Mouse (Mus musculus) liver, embryonic 13.5 days (tissue): Measurements from ENCODE around the gene Fam110a. TPM values are rescaled to one million over a fixed set of nuclear protein-coding genes. Genes with fewer than 3 reads are reported as not detected.

ENCODE experiments used
- ATAC-seq: fragments of 200-750 bp; cut with Nextera tagmentation; 2 replicates; pipeline ENCODE4 v1.8.0; 2017; ENCODE audit warnings: low read depth, mild to moderate bottlenecking, moderate number of reproducible peaks, moderate library complexity
- DNase-seq: peaks from one replicate; pipeline ENCODE4 v3.0.0; 2022
- H3K27ac ChIP-seq: fragments of 300-500 bp; sonication (generic); 2 replicates; pipeline ENCODE4 v1.5.1; 2015; ENCODE audit warnings: moderate library complexity, mild to moderate bottlenecking, inconsistent platforms
- H3K27me3 ChIP-seq: fragments of 300-500 bp; sonication (generic); 2 replicates; pipeline ENCODE4 v1.6.1; 2015; ENCODE audit warnings: mild to moderate bottlenecking, inconsistent platforms
- H3K36me3 ChIP-seq: fragments of 300-500 bp; sonication (generic); 2 replicates; pipeline ENCODE4 v1.6.1; 2015; ENCODE audit warnings: mild to moderate bottlenecking, inconsistent platforms
- H3K4me1 ChIP-seq: fragments of 300-500 bp; sonication (generic); replicated peaks from 2 replicates; pipeline ENCODE4 v1.6.1; 2015; ENCODE audit warnings: inconsistent platforms
- H3K4me2 ChIP-seq: fragments of 300-500 bp; sonication (generic); 2 replicates; pipeline ENCODE4 v1.6.1; 2015; ENCODE audit warnings: inconsistent platforms, mild to moderate bottlenecking, moderate library complexity
- H3K4me3 ChIP-seq: fragments of 300-500 bp; sonication (generic); replicated peaks from 2 replicates; pipeline ENCODE4 v1.5.1; 2015; ENCODE audit warnings: mild to moderate bottlenecking, inconsistent platforms
- H3K9ac ChIP-seq: fragments of 300-500 bp; sonication (generic); 2 replicates; pipeline ENCODE4 v1.6.1; 2015; ENCODE audit warnings: mild to moderate bottlenecking, inconsistent platforms
- H3K9me3 ChIP-seq: fragments of 300-500 bp; sonication (generic); replicated peaks from 2 replicates; pipeline ENCODE4 v1.6.1; 2016; ENCODE audit warnings: inconsistent platforms
- WGBS: fragments of 180-500 bp; shearing (Covaris S2); methylation state at CpG from one replicate; pipeline ENCODE4 v1.1.7; 2015; ENCODE audit not compliant: insufficient replicate concordance; 5-methylcytosine and 5-hydroxymethylcytosine counted together
- polyA plus RNA-seq: library from polyadenylated mRNA; unstranded; fragments of >200 nt; fragmentation: Nextera tagmentation; extraction: Ambion mirVana; gene quantifications from 2 replicates; pipeline ENCODE4 v1.2.1, GENCODE M21; 2015

Fam110a gene
- polyA plus RNA-seq, 1 experiment from 2014 or later: 11.2 TPM

DNA sequence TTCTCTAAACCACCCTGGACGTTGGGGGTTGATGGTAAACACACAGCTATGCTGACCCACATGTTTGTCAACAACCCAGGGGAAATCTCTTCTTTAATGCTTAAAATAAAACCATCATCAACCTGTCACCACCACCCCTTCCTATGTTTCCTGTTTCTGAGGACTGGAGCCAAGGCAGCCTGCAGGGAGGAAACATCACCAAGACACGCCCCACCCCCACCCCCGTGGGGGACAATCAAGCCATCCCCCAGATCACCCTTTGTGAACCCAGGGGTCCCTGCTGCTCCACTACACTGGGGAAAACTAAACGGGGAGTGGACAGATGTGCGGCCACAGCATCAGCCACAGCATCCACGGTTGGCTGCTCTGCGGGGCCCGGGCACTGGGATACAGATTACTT, 11.6 kb downstream of the Fam110a start:
- WGBS: 68% methylated on average over 8 of the region's 8 CpGs
- H3K4me1 ChIP-seq: peaks cover 65% of the 10 kb centered on the region
- H3K9me3 ChIP-seq: no peaks in the 10 kb centered on the region
- H3K9ac ChIP-seq: no peak overlapping the region
- H3K4me2 ChIP-seq: no peak overlapping the region
- DNase-seq (no peak), ATAC-seq (no peak)
- no peak overlapping the region for H3K4me3 ChIP-seq
- H3K27me3 ChIP-seq: peaks cover 18% of the 10 kb centered on the region
- no peak overlapping the region for H3K27ac ChIP-seq
- peaks cover 27% of the 10 kb centered on the region for H3K36me3 ChIP-seq

DNA sequence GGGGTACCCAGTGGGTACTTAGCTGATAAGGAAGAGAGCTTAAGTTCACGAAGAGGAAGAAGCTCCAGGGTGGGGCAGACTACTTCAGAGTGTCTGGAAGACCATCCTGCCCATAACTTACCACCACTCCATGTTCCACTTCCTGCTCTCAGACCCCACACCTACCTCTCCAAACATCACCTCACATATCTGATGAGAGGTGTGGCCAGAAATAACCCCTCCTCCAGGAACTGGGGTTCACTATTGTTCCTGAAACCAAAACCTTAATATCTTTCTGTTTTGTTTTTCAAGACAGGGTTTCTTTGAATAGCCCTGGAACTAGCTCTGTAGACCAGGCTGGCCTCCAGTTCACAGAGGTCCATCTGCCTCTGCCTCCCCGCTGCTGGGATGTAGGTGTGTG, 12.2 kb downstream of the Fam110a start:
- H3K4me1 ChIP-seq: peaks cover 63% of the 10 kb centered on the region
- DNase-seq: no peak
- no peak overlapping the region for H3K27ac ChIP-seq
- H3K4me3 ChIP-seq: no peak overlapping the region
- H3K27me3 ChIP-seq: peaks cover 12% of the 10 kb centered on the region
- H3K9ac ChIP-seq: no peak overlapping the region
- no peak overlapping the region for H3K4me2 ChIP-seq
- no peaks in the 10 kb centered on the region for H3K9me3 ChIP-seq
- H3K36me3 ChIP-seq: peaks cover 27% of the 10 kb centered on the region
- 47% methylated on average over 2 of the region's 2 CpGs for WGBS
- ATAC-seq: no peak

DNA sequence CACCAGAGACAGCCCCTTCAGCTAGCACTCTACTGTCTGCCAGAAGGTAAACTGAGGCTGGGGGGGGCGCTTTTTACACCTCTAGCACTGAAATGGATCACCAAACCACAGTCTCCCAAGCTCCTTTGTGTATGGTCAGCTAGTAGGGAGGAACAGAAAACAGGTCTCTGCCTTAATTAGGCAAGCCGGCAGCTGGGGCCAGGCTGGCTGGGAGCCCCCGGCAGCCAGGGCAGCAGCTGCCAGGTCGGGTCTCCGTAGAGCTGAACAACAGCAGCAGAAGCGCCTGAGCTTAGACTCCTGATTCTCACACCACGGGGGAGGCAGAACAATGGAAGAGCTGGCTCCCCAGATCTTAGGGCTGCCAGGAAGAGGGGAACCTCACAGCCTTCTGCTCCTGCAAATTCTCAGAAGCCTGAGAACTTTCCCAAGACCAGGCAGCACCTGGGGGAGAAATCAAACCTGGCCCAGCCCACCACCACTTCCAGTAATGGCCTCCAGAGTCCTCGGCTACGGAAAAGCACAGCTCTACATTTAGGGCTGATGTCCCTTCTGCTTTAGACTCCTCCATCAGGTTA, 12.8 kb downstream of the Fam110a start:
- DNase-seq (no peak), ATAC-seq (no peak)
- H3K27me3 ChIP-seq: peaks cover 6% of the 10 kb centered on the region; the same call in 1 of the 2 replicates
- H3K4me1 ChIP-seq: peaks cover 61% of the 10 kb centered on the region
- H3K4me2 ChIP-seq: no peak overlapping the region
- no peaks in the 10 kb centered on the region for H3K9me3 ChIP-seq
- H3K27ac ChIP-seq: no peak overlapping the region; the same call in 1 of the 2 replicates
- H3K36me3 ChIP-seq: peaks cover 27% of the 10 kb centered on the region
- 55% methylated on average over 9 of the region's 9 CpGs for WGBS
- H3K4me3 ChIP-seq: no peak overlapping the region
- H3K9ac ChIP-seq: no peak overlapping the region

DNA sequence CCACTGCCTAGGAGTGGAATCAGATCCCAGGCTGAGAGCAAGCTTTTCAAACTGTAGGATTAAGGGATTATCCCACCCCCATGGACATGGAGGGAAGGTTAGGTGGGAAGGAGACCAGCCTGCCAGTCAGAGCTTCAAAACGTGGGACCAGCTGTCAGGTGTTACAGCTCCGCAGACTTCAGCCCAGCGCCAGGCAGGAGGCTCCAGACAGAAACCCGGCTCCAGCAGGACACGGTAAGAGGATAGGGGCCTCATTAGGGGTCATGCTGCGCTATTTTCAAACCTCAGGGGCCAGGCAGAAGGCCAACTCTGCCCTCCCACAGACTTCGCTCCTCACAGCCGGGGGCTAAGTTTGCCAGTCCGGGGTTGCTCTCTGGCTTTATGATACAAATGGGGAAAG, 16.0 kb downstream of the Fam110a start:
- peaks cover 45% of the 10 kb centered on the region for H3K4me1 ChIP-seq
- WGBS: 30% methylated on average over 9 of the region's 9 CpGs
- H3K27ac ChIP-seq: no peak overlapping the region

DNA sequence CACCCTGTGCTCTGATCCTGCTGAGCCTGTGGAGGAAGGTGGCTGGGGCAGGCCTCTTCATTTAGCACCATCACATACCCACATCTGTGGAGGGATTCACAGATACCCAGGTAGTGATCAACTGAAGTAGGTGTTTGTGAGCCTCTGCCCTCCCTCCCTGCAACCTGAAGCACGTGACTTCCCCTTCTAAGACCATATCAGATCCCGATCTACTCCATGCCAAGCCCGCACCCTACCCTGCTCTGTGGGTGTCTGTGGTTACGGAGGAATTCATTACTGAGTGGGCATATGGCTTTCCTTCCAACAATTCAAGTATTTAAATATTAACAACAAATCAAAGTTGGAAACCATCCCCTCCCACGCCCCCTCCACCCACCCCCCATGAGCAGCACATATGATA, 16.7 kb downstream of the Fam110a start:
- Histone ChIP-seq H3K9me3 (no peaks in the 10 kb centered on the region), H3K4me1 (peaks cover 44% of the 10 kb centered on the region), H3K9ac (no peak overlapping the region), H3K4me2 (no peak overlapping the region), H3K27me3 (no peaks in the 10 kb centered on the region), H3K27ac (no peak overlapping the region), H3K4me3 (no peak overlapping the region), H3K36me3 (peaks cover 6% of the 10 kb centered on the region; the same call in 1 of the 2 replicates)
- DNase-seq (no peak), ATAC-seq (no peak)
- WGBS: 49% methylated on average over 5 of the region's 5 CpGs

More for the DNA sequence above, 16.0 kb downstream of the Fam110a start:
- Histone ChIP-seq H3K9ac (no peak overlapping the region), H3K4me3 (no peak overlapping the region), H3K9me3 (no peaks in the 10 kb centered on the region), H3K4me2 (no peak overlapping the region), H3K36me3 (peaks cover 12% of the 10 kb centered on the region), H3K27me3 (no peaks in the 10 kb centered on the region)
- ATAC-seq (no peak), DNase-seq (no peak)

DNA sequence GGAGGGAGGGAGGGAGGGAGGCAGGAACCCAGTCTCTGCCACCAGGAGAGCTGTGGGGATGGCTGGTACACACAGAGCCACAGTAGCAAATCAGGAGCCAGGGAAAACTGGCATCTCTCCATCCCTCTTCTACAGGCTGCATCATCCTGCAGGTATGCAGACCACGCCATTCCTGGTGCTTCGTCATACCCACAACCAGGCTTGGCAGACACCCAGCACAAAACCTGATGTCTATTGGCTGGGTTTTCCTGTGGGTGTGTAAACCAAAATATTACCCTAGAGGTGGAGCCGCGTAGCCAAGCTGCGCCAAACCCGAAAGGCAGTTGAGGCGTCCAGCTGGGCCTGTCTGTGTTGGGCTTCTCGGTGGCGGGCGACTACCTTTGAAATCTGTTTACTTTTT, 17.5 kb downstream of the Fam110a start:
- Histone ChIP-seq H3K36me3 (no peaks in the 10 kb centered on the region), H3K27me3 (no peaks in the 10 kb centered on the region), H3K9ac (no peak overlapping the region), H3K4me1 (peaks cover 36% of the 10 kb centered on the region), H3K27ac (no peak overlapping the region), H3K9me3 (no peaks in the 10 kb centered on the region), H3K4me2 (no peak overlapping the region), H3K4me3 (no peak overlapping the region)
- 70% methylated on average over 10 of the region's 10 CpGs for WGBS
- ATAC-seq (no peak), DNase-seq (no peak)

DNA sequence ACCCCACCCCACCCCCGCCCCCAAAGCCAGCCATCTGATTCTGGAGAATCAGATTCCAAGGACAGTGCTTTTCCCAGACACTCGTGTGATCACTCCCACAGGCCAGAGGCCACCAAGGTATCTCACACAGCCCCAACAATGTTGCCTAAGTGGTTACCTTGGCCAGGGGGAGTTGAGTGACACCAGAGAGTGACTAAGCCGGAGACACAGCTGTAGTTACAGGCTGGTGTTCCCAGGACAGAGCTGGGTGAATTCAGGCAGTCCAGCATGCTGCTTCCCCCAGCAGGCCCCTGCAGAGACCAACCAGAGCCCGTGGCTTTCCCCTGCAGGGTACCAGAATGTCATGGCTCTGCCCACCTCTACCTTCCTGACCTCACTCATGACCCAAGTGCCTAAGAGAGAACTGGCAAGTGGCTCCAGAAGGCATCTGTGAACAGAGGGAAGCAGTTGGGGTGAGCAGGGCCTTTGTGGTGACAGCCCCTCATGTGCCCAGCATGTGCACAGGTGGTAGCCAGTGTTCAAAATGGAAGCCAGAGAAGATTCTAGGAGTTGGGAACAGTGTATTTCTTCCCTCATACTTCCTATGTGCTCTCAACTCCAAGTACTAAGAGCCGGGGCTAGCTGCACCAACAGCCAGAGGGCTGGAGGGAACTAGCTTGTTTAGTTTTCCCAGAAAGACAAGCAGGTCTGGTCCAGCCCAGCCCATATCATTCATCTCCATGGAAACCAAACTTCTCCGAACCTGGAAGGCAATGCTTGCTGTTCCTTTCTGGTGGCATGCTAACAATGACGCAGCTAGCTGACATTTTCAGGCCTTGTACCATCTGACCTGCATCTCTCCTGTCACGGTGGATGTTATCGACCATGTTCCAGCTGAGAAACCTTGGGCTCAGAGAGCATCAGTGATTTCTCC, 18.5 kb downstream of the Fam110a start:
- Histone ChIP-seq H3K4me1 (peaks cover 33% of the 10 kb centered on the region), H3K27ac (no peak overlapping the region), H3K36me3 (no peaks in the 10 kb centered on the region), H3K9me3 (no peaks in the 10 kb centered on the region), H3K4me2 (no peak overlapping the region), H3K4me3 (no peak overlapping the region), H3K9ac (no peak overlapping the region), H3K27me3 (no peaks in the 10 kb centered on the region)
- no peak for ATAC-seq
- WGBS: 48% methylated on average over 9 of the region's 9 CpGs
- DNase-seq: no peak

DNA sequence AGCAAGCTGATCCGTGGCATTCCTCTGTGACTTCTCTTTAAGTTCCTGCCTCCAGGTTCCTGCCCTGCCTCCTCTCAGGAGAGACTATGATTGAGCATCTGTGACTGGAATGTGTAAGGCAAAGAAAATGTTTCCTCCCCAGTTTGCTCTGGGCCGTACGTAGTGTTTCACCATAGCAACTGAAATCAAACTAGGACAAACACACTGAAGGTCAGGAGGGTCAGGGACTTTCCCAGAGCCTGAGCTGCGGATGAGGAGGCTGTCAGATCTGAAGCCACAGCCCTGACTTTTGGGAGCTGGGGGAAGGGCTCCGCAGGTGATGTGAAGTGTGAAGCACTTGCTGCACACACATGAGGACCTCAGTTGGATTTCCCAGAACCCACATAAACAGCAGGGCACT, 20.7 kb downstream of the Fam110a start:
- Histone ChIP-seq H3K4me3 (no peak overlapping the region), H3K36me3 (no peaks in the 10 kb centered on the region), H3K9me3 (no peaks in the 10 kb centered on the region), H3K4me2 (no peak overlapping the region), H3K27ac (no peak overlapping the region), H3K27me3 (no peaks in the 10 kb centered on the region), H3K4me1 (peaks cover 31% of the 10 kb centered on the region), H3K9ac (no peak overlapping the region)
- ATAC-seq (peak; percentile 54), DNase-seq (no peak)
- WGBS: 48% methylated on average over 5 of the region's 5 CpGs

DNA sequence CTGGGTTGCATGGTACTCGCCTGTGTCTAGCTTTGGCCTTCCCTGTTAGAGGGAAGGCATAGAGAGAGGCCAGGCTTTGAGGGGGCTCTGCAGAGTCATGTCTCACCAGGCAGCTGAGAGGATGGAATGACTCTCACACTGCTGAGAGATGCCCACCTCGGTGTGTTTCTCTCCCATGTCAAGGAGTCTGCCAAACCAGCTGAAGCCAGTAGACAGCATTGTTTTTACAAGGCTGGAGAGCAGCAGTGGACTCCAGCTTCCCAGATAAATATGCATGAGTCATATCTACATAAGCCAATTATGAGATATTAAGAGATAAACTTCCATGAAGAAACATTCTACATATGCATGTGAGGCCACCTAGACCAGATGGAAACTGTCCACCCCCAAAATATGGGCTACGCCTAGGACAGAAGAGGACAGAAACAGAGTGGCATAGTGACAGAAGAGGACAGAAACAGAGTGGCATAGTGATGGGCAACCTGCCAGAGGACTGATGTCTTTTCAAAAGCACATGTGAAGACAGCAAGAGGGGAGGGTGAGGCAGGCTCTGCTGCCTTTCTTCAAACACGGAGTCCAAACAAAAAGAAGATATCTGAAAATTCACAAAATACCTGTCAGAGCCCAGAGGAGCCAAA, 23.4 kb downstream of the Fam110a start:
- H3K4me3 ChIP-seq: no peak overlapping the region
- no peak overlapping the region for H3K27ac ChIP-seq
- ATAC-seq (no peak), DNase-seq (no peak)
- H3K4me1 ChIP-seq: peaks cover 19% of the 10 kb centered on the region
- H3K9ac ChIP-seq: no peak overlapping the region
- no peaks in the 10 kb centered on the region for H3K9me3 ChIP-seq
- no peaks in the 10 kb centered on the region for H3K27me3 ChIP-seq
- no peak overlapping the region for H3K4me2 ChIP-seq
- WGBS: 63% methylated on average over 4 of the region's 4 CpGs
- H3K36me3 ChIP-seq: no peaks in the 10 kb centered on the region

DNA sequence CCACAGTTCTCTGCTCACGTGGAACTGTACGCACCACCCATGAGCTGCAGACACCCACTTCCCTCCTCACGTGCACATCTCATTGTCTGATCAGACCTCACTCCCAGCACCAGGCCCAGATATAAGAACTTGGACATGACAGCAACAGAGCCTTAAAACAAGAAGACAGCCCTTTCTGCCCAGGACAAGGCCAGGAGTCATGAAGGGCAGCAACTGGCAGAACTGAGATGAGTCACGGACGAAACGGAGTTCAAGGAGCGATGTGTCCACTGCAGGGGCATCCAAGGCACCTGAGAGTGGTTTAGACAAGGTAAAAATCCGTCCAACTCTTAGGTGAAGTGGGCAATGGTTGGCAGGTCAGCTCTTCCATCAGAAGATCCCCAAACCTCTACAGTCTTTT, 26.4 kb downstream of the Fam110a start:
- peaks cover 2% of the 10 kb centered on the region; the same call in 1 of the 2 replicates for H3K4me1 ChIP-seq
- no peak overlapping the region for H3K4me2 ChIP-seq
- DNase-seq: no peak
- no peak overlapping the region for H3K4me3 ChIP-seq
- no peak for ATAC-seq
- no peak overlapping the region for H3K9ac ChIP-seq
- 79% methylated on average over 8 of the region's 8 CpGs for WGBS
- H3K36me3 ChIP-seq: no peaks in the 10 kb centered on the region
- no peaks in the 10 kb centered on the region for H3K27me3 ChIP-seq
- no peak overlapping the region for H3K27ac ChIP-seq
- H3K9me3 ChIP-seq: no peaks in the 10 kb centered on the region

DNA sequence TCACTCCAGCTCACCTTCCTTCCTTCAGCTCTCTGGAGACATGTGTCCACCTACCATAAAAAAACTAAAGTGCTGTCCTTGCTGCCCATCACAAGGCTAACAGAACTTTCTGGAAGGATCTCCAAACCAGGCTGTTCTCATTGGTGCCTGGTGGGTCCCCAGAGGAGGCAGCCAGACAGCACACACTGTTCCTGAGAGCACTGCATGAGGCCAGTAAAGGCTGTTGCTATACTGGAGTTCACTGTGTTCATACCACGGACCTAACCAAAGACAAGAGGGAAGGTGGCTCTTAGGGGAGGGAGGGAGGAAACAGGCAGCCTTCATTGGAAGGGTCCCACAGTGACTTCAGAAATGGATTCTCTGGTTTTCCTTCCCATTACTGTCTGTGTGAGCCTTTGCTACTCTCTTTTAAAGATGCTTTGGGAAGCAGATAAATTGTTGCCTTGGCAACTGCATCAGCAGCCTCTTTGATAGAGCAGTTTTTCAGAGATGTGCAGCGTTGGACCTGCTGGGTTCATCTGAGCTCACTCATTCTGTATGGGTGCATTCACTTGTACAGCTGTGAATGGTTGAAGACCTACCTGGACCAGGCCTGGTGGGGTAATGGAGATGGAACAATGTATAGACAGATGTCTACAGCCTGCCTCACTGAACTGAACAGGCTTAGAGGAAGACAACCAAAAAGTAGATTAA, 30.8 kb downstream of the Fam110a start:
- Histone ChIP-seq H3K4me2 (no peak overlapping the region), H3K27ac (no peak overlapping the region), H3K27me3 (no peaks in the 10 kb centered on the region), H3K9ac (no peak overlapping the region), H3K36me3 (no peaks in the 10 kb centered on the region), H3K4me1 (no peaks in the 10 kb centered on the region), H3K4me3 (no peak overlapping the region), H3K9me3 (no peaks in the 10 kb centered on the region)
- ATAC-seq: no peak
- DNase-seq: no peak
- 48% methylated on average over 2 of the region's 2 CpGs for WGBS
